Mouse (Mus musculus): ENCODE measurements around the gene Ddx51.

GRCm38 (mm10) chr5:110629525-110630120, 23.6 kb upstream of the Ddx51 start:
- no peak for TF ChIP-seq FLI1 (IDR thresholded peaks at IDR 0.05; ENCODE audit: low read length)
- TF ChIP-seq GATA1 (IDR thresholded peaks at IDR 0.05; ENCODE audit: borderline replicate concordance, low read length), result no peak
